Mouse (Mus musculus) midbrain, postnatal 0 days (tissue): ENCODE results near the gene Gpr4. TPM values are rescaled to one million over a fixed set of nuclear protein-coding genes. Genes with fewer than 3 reads are reported as not detected.

Experiments
- ATAC-seq: fragments of 200-750 bp; cut with Nextera tagmentation; 2 replicates; pipeline ENCODE4 v1.8.0; 2017; ENCODE audit warnings: moderate number of reproducible peaks, mild to moderate bottlenecking, moderate TSS enrichment, moderate library complexity; ENCODE audit not compliant: low FRiP score
- DNase-seq: peaks from one replicate; pipeline ENCODE4 v3.0.0-alpha.2; 2015; ENCODE audit warnings: low spot score
- H3K27ac ChIP-seq: fragments of 300-500 bp; sonication (generic); 2 replicates; pipeline ENCODE4 v1.5.1; 2014; ENCODE audit warnings: low read depth, mild to moderate bottlenecking, low read length, mixed read lengths
- H3K27me3 ChIP-seq: fragments of 300-500 bp; sonication (generic); 2 replicates; pipeline ENCODE4 v1.6.1; 2014; ENCODE audit warnings: low read length, control low read depth, mixed read lengths; ENCODE audit not compliant: insufficient read depth
- H3K36me3 ChIP-seq: fragments of 300-500 bp; sonication (generic); 2 replicates; pipeline ENCODE4 v1.6.1; 2014; ENCODE audit warnings: low read length, control low read depth, mixed read lengths; ENCODE audit not compliant: insufficient read depth
- H3K4me1 ChIP-seq: fragments of 300-500 bp; sonication (generic); 2 replicates; pipeline ENCODE4 v1.6.1; 2014; ENCODE audit warnings: mild to moderate bottlenecking, control low read depth, antibody characterized with exemption, low read length, mixed read lengths; ENCODE audit not compliant: insufficient read depth
- H3K4me2 ChIP-seq: fragments of 300-500 bp; sonication (generic); 2 replicates; pipeline ENCODE4 v1.6.1; 2014; ENCODE audit warnings: low read depth, mild to moderate bottlenecking, low read length, mixed read lengths; ENCODE audit not compliant: poor library complexity, severe bottlenecking
- H3K4me3 ChIP-seq: fragments of 300-500 bp; sonication (generic); 2 replicates; pipeline ENCODE4 v1.5.1; 2014; ENCODE audit warnings: low read depth, mild to moderate bottlenecking, low read length, moderate library complexity
- H3K9ac ChIP-seq: fragments of 300-500 bp; sonication (generic); replicated peaks from 2 replicates; pipeline ENCODE4 v1.6.1; 2014; ENCODE audit warnings: mild to moderate bottlenecking, low read length, moderate library complexity, mixed read lengths; ENCODE audit not compliant: poor library complexity, severe bottlenecking
- H3K9me3 ChIP-seq: fragments of 300-500 bp; sonication (generic); 2 replicates; pipeline ENCODE4 v1.6.1; 2016; ENCODE audit warnings: low read length, control low read depth
- CTCF ChIP-seq: IDR thresholded peaks from 2 replicates; pipeline ENCODE4 v1.5.1; 2016; ENCODE audit warnings: antibody characterized with exemption, mild to moderate bottlenecking
- WGBS: fragments of 180-500 bp; shearing (Covaris S2); extraction: QIAGEN DNeasy Blood & Tissue Kit; methylation state at CpG from one replicate; pipeline ENCODE4 v1.1.7; 2014; 5-methylcytosine and 5-hydroxymethylcytosine counted together
- polyA plus RNA-seq: library from polyadenylated mRNA; unstranded; fragments of >200 nt; fragmentation: Nextera tagmentation; extraction: Ambion mirVana; gene quantifications from 2 replicates; pipeline ENCODE4 v1.2.1, GENCODE M21; 2015
- total RNA-seq: library from RNA; depleted of rRNA; stranded (reverse); fragments of >200 nt; gene quantifications from 2 replicates; pipeline ENCODE4 v1.2.3, GENCODE M21; 2014

The Gpr4 gene
- total and polyA plus RNA-seq, 2 experiments from 2014 or later: 4.7 to 6.2 TPM

DNA sequence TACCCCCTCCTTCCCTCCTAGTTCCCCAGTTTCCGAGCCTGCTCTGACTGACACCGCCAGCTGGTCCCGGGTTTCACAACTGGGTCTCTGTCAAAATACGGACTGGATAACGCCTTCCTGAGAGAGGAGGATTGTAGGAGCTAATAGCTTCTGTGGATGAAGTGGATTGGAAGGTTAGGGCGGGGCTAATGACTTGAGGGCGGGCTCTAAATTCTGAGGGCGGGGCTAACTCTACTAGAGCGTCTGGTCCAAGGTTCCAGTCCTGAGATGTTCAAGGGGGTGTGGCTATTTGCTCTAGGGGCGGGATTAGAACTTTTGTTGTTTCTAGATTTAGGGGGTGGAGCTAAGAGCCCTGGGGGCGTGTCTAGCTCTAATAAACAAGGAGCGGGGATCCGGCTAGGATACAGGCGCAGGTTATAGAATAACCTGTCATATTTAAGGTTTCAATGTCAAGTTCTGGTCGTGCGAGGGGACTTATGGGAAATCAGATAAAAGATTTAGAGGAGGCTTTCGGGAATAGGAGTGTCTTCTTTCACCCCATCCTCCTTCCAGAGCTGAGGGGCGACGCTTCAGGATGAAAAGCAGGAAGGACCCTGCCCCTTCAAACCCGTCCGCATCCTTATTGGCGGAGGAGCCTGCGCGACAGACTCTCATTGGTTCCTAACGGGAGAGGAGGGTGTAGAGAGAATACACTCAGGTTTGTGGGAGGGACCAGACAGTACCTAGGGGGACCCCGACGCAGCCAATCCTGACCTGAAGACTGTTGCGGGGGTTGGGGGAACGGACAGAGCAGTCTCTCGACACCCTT, 36.4 kb upstream of the Gpr4 start, which contains the start of gene Eml2:
Eml2 (plus strand) TSS at position 714 of the 808 bp plus-strand sequence.
- Histone ChIP-seq H3K4me3 (peak within 1 kb of the TSS; percentile 74), H3K36me3 (no peaks in the 10 kb centered on the region), H3K27ac (peak within 1 kb of the TSS; percentile 63), H3K9me3 (no peaks in the 10 kb centered on the region), H3K4me2 (peak within 1 kb of the TSS; percentile 88), H3K9ac (peak within 1 kb of the TSS; percentile 85), H3K4me1 (no peaks in the 10 kb centered on the region; the same call in 1 of the 2 replicates), H3K27me3 (no peaks in the 10 kb centered on the region)
- WGBS: under 1% methylated on average over 30 of the region's 30 CpGs
- ATAC-seq (peak; percentile 95), DNase-seq (peak; percentile 95)
- no peak for TF ChIP-seq CTCF

DNA sequence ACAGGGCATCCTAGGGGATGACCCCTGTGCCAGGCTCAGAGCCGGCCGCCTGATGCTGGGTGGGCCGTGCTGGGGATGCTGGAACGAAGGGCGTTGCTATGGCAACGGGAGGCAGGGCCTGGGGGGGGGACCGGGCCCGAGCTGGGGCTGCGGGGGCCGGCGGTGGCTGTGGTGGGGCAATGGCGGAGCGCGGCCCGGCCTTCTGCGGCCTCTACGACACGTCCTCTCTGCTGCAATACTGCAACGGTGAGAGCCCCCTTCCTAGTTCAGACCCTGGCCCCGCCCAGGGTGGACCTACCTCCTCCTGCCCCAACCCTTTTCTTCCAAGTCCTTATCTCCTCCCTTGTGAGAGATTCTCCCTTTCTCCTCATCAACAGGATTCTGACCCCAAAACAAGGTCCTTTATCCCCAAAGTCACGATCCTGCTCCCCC, 35.8 kb upstream of the Gpr4 start:
- Histone ChIP-seq H3K27me3 (no peaks in the 10 kb centered on the region), H3K36me3 (0 out of 2 replicates have a peak, but pooled peaks cover 1% of the 10 kb centered on the region), H3K9me3 (no peaks in the 10 kb centered on the region), H3K9ac (peak overlapping the region; percentile 85), H3K4me1 (no peaks in the 10 kb centered on the region; the same call in 1 of the 2 replicates), H3K4me3 (peak overlapping the region; percentile 74), H3K4me2 (peak overlapping the region; percentile 88), H3K27ac (peak overlapping the region; percentile 63)
- ATAC-seq: peak; percentile 25
- WGBS: 6% methylated on average over 16 of the region's 21 CpGs
- DNase-seq: no peak
- TF ChIP-seq CTCF: no peak

DNA sequence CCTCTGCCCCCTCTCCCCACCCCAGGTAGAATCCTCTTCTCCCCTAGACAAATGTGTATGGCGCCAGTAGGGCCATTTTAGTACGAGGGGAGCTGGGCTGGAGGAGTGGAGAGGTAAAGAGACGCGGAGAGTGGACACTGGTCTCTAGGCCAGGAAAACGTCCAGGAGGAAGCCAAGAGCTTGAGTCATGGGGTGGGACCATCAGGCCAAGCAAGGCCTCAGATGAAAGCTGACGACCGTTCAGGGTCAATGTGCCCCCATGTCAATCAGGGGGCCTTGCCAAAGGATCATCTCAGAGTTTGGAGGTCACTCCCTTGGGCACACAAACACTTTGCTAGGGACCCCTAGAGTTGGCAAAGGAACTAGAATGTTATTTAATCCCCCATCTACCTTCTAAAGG, 35.1 kb upstream of the Gpr4 start:
- Histone ChIP-seq H3K4me1 (no peaks in the 10 kb centered on the region; the same call in 1 of the 2 replicates), H3K27me3 (no peaks in the 10 kb centered on the region)

DNA sequence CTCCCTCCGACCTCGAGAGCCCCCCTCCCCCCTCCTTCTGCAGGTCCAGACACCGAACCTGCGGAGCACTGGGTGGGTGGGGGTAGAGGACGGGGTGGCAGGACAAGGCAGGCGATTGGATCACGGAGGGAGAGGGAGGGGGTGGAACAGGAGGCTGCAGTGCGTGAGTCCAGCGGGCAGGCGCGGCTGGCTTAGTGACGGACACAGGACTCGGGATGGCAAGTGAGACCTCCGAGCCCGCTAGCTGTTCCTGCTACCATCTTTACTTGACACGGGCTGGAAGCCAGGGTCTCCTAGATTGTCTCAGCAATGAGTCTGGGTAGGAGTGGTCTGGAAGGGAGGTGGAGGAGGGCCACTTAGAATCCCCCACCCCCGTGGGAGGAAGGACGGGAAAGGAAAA, 34.3 kb upstream of the Gpr4 start:
- H3K4me3 ChIP-seq: peak overlapping the region; percentile 74
- no peak for DNase-seq
- H3K27me3 ChIP-seq: no peaks in the 10 kb centered on the region
- TF ChIP-seq CTCF: no peak
- H3K36me3 ChIP-seq: 0 out of 2 replicates have a peak, but pooled peaks cover 2% of the 10 kb centered on the region
- H3K27ac ChIP-seq: no peak overlapping the region
- no peak for ATAC-seq
- 5% methylated on average over 18 of the region's 18 CpGs for WGBS
- peak overlapping the region; percentile 88 for H3K4me2 ChIP-seq
- no peaks in the 10 kb centered on the region; the same call in 1 of the 2 replicates for H3K4me1 ChIP-seq
- no peaks in the 10 kb centered on the region for H3K9me3 ChIP-seq
- peak overlapping the region; percentile 40 for H3K9ac ChIP-seq

More for the DNA sequence above, 35.1 kb upstream of the Gpr4 start:
- Histone ChIP-seq H3K9me3 (no peaks in the 10 kb centered on the region), H3K4me2 (peak overlapping the region; percentile 88), H3K4me3 (peak overlapping the region; percentile 74), H3K9ac (peak overlapping the region; percentile 85; the same call in 1 of the 2 replicates), H3K27ac (no peak overlapping the region), H3K36me3 (0 out of 2 replicates have a peak, but pooled peaks cover 2% of the 10 kb centered on the region)
- TF ChIP-seq CTCF: no peak
- ATAC-seq (no peak), DNase-seq (no peak)
- WGBS: 62% methylated on average over 7 of the region's 7 CpGs

DNA sequence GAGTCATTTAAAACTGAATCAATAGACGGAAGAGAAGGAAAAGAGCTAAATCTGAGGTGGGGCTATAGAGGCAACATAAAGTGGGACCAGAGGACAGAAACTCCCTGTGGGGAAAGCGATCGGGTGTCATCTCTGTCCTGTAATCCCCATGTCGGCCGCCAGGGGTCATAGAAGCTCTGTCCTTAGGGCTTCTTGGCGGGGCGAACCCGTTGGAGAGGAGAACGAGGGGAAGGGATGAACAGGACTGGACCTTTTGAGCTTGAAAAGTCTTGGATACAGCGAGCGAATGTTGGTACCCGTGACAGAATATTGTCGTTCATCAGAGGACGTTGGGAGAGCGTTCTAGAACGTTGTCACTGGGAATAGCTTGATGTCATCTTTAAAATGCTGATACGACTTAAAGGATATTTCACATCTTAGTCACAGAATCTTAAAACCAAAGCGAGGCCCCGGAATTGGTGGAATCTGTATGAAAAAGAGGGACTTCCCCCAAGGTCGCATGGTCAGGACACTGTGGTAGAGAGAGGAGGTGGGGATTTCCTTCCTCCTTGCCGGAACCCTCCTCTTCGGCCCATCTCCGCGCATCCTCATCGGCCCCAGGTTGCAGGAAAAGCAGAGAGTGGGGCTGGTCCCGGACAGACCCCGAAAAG, 33.8 kb upstream of the Gpr4 start:
- DNase-seq (peak; percentile 77), ATAC-seq (no peak)
- Histone ChIP-seq H3K9me3 (no peaks in the 10 kb centered on the region), H3K27ac (no peak overlapping the region), H3K27me3 (no peaks in the 10 kb centered on the region), H3K36me3 (0 out of 2 replicates have a peak, but pooled peaks cover 2% of the 10 kb centered on the region), H3K4me2 (peak overlapping the region; percentile 88), H3K4me1 (no peaks in the 10 kb centered on the region; the same call in 1 of the 2 replicates), H3K9ac (peak overlapping the region; percentile 40), H3K4me3 (peak overlapping the region; percentile 74)
- peak; percentile 86 for TF ChIP-seq CTCF
- WGBS: 4% methylated on average over 27 of the region's 27 CpGs
